Mouse (Mus musculus): ENCODE data around the gene 1700061G19Rik.

The 1700061G19Rik gene

GRCm38 (mm10) chr17:56874936-56875651 is at the start of gene 1700061G19Rik:
1700061G19Rik (plus strand) TSS chr17:56875477.
- DNase-seq = no peak

- DNase-seq = peak; percentile 52
These were observed 48.6 kb upstream of the 1700061G19Rik start for GRCm38 (mm10) chr17:56826718-56827117.

DNA sequence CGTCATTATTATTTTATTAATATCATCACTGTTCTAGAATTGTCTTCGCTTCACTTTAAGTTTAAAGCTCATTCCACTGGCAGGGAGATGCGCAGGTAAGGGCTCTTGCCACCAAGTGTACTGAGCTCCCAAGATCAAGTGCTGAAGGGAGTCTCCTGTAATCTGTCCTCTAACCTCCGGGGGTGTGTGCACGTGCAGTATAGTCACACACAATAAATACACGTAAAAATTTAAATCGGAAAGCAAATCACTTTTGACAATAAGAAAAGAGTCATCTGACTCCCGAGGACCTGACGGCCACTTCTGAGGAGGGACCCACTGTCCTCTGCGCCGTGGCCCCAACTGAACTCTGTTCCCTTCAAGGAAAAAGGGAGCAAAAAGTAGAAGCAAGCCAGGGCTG is 46.1 kb upstream of the 1700061G19Rik start:
- DNase-seq = no peak

GRCm38 (mm10) chr17:56829795-56830194 is 45.5 kb upstream of the 1700061G19Rik start:
- DNase-seq = no peak

DNA sequence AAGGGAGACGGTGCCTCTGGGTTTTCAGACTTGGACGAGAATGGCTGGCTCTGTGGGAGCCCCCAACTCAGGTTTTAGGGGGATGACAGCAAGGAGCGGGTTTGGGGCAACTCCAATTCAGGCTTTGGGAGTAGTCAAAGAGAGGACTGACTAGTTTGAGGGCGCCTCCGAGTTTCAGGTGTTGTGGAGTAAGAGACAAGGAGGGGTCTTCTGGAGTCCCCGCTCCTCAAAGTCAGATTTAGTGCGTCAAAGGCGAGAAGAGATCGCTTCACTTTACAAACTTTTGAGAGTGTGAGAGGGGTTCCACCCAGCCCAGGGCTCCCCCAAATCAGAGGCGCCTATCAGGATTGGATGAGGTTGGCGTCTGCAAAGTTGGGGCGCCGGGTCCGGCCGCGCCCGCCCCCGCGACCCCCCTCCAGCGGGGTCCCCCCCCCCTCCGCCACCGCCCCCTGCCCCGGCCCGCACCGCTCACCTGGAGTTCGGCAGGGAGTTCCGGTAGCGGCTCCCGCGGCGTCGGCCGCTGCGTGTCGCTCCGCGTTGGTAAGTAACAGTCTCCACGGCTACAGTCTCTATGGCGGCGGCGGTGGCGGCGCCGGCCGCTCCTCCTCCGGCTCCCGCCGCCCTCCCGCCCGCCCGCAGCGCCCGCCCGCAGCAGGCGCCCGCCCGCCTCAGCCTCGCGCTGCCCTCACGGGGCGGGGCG is 44.7 kb upstream of the 1700061G19Rik start, which contains the start of gene Rfx2:
Gene Rfx2 (minus strand): TSS at position 603 of the 700 bp plus-strand sequence.
- no peak for DNase-seq

DNA sequence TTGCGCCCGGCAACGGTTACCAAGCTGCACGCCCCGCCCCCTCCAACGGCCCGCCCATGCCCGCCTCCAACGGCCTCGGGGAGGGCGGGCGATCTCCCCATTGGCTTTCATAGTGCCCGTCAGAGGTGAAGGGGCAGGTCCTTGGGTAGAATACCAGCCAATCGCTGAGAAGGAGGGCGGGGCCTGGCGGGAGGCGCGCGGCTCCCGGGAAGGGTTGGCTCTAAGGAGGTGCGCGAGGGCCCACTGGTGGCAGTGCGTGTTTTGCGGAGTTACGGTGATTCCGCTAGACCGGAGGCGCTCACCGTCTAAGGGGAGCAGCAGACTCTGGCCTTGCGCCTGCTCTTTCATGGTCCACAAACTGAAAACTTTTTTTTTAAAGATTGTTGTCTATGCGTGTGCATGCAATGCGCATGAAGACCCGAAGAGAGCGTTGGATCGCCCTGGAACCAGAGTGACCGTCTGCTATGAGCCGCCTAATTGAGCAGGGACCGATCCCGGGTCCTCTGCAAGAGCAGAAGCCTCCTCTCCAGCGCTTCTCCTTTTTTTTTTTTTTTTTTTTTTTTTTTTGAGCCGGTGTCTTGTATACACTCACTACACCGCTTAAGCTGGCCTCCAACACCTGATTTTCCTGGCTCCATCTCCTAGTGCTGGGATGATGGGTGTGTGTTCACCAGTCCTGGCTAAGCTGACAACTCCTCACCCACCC is 44.0 kb upstream of the 1700061G19Rik start:
- DNase-seq = peak; percentile 98

DNA sequence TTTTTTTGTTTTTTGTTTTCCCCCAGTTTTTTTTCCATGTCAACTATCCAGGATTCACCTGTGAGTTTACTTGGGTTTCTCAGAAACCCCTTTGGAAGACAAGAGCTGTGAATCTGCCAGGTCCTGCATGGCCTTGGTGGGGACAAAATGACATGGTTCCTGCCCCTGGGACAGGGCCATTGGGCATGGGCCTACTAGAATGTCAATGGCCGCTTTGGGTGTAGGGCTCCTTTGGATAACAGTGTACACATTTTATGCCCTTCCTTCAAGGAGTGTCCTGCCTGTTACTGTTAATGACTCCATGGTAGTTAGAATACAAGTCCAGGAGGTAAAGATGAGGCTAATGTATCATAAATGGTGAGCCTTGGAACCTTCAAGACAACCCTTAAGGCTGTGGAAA is 42.4 kb upstream of the 1700061G19Rik start:
- no peak for DNase-seq

DNA sequence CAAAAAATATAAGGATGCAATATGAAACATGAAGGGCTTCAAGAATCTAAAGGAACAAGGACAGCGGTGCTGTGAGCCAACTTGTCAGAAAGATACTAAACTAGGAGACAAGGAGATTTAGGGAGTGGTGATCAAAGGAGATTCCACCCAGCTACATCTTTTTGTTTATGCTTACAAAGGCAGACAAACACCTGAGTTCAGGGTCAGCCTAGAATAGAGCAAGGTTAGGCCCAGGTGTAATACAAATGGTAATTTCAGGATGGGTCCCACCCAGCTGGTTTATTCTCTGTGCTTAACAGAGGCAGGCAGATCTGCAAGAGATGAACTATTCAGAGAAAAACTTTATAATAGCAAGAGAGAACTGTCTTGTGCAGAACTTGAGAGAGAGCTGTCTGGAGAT is 41.9 kb upstream of the 1700061G19Rik start:
- no peak for DNase-seq

- no peak for DNase-seq
These were observed 38.9 kb upstream of the 1700061G19Rik start for GRCm38 (mm10) chr17:56836336-56836735.

- DNase-seq = no peak
These were observed 34.8 kb upstream of the 1700061G19Rik start for GRCm38 (mm10) chr17:56840524-56840923.

DNA sequence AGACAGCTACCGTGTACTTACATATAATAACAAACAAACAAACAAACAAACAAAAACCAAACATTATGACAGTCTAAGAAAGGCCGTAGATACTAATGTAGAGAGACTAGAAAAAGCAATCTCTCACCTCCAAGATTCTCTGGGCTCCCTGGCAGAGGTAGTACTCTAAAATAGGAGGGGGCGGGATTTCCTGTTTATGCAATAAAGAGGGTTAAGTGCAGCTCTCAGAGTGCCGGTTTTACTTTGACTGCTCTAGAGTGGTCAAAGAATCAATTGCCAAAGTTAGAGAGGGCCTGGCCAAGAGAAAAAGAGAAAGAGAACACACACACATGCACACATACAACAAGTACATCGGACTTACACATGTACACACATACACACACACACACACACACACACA is 33.1 kb upstream of the 1700061G19Rik start:
- no peak for DNase-seq

- DNase-seq = no peak
These were observed 31.6 kb upstream of the 1700061G19Rik start for GRCm38 (mm10) chr17:56843678-56844077.

DNA sequence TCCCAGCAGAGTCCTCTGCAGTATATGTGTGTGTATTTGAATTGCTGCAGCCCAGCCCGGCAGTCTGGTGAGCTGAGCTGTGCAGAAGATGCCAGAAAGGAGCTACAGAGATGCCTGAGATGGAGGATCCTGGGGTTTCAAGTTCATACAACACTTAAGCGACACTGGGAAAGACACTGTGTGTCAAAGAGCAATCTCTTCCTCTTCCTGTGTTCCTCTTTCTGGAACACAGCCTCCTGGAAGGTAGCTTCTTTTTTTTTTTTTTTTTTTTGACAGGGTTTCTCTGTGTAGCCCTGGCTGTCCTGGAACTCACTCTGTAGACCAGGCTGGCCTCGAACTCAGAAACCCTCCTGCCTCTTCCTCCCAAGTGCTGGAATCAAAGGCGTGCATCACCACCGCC is 26.5 kb upstream of the 1700061G19Rik start:
- no peak for DNase-seq

GRCm38 (mm10) chr17:56849710-56850109 is 25.6 kb upstream of the 1700061G19Rik start:
- no peak for DNase-seq

DNA sequence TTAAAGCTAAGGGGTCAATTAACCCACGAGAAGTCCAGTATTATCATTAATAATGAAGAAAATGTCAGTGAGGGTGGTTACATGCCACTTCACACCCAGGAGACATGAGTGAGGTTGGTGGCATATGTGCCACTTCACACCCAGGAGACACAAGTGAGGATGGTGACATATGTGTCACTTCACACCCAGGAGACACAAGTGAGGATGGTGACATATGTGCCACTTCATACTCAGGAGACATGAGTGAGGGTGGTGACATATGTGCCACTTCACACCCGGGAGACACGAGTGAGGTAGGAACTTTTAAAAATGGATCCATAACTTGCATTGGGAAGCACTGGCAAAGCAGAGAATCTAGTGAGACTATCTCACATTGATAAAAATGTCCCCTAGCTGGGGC is 24.1 kb upstream of the 1700061G19Rik start:
- no peak for DNase-seq

GRCm38 (mm10) chr17:56855421-56855820 is 19.9 kb upstream of the 1700061G19Rik start:
- no peak for DNase-seq

GRCm38 (mm10) chr17:56858216-56858615 is 17.1 kb upstream of the 1700061G19Rik start:
- DNase-seq = peak; percentile 20

DNA sequence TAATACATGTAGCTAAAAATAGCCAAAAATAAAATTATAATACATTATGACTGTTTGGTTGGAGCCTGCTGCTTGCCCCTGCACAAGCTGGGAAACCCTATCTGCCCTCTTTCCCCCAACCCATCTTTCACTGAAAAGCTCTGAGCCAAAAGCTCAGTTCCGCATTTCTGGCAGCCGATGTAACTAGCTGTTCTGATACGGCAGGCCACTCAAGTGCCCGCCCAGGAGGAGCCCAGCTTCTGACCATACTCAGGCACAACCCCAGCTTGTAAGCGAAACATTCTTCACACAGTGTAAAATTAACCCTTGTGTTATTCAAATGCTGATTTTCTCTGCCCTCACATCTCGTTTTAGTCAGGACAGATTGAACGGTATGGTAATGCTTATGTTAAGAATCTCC is 16.4 kb upstream of the 1700061G19Rik start:
- no peak for DNase-seq

GRCm38 (mm10) chr17:56861197-56861596 is 14.1 kb upstream of the 1700061G19Rik start:
- DNase-seq = no peak

DNA sequence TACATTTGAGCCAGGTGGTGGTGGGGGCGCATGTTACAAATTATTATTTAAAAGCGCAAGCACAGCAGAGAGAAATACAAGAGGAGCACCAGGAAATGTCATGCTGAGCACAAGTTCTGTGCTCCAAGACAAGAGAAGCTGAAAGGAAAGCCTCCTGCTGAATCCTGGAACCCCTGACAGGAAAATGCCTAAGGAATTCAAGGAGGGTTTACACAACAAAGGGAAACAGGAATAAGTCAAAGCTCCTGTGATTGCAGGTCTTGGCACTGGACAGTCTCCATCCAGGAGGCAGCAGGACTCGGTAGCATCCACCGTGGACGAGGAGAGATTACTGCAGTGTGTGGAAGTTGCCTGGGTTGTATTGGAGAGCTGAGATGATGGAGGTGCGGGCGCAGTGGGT is 9.2 kb upstream of the 1700061G19Rik start:
- DNase-seq = no peak

GRCm38 (mm10) chr17:56869481-56869977 is 5.7 kb upstream of the 1700061G19Rik start:
- DNase-seq = no peak

- no peak for DNase-seq
These were observed 4.9 kb upstream of the 1700061G19Rik start for GRCm38 (mm10) chr17:56870287-56870953.

DNA sequence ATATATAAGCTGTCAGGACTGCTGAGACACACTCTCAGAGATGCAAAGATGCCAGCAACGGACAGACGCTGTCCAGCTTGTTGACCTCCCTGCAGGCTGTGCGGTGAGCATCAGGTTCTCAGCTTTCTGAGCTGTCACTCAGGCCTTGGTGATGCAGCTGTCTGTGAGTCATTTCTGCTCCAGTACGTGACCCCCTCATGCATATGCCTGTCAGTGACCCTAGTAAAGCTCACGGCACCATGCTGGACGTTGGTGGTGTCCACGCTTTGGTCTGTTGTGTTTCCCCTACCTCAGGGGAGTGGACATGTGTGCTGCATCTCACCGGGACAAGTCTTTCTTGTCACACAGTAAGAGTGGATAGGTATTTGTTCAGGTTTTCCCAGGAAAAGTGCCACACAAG is 3.5 kb upstream of the 1700061G19Rik start:
- DNase-seq = no peak
